Mouse (Mus musculus): ENCODE results near the gene Hist1h2bk. TPM values are rescaled to one million over a fixed set of nuclear protein-coding genes. Genes with fewer than 3 reads are reported as not detected.
A peak's percentile ranks its signal among the peaks of the same experiment; 100 is the strongest.
"Not testable (repeated sequence)": the region's sequence is repeated elsewhere in the genome, so short reads cannot be mapped to it uniquely, and the experiment has no call there.

The Hist1h2bk gene
- 5.2 and 9.5 TPM in 2 replicates for polyA plus RNA-seq (2016; fragmentation: Nextera tagmentation; extraction: Ambion mirVana)

- peak within 1 kb of the TSS; percentile 47 for H3K9ac ChIP-seq
- ATAC-seq (ENCODE audit: low FRiP score, low read depth): peak; percentile 97
- not testable (repeated sequence) for H3K36me3 ChIP-seq; H3K9me3 ChIP-seq; H3K27me3 ChIP-seq (replicated peaks)
- under 1% methylated on average over 25 of the region's 69 CpGs for WGBS
- peak within 1 kb of the TSS; percentile 38 for H3K4me3 ChIP-seq
- peak within 1 kb of the TSS; percentile 69 for H3K4me2 ChIP-seq (replicated peaks)
- H3K4me1 ChIP-seq: peaks cover 27% of the 10 kb centered on the region
- peak within 1 kb of the TSS; percentile 54; the same call in 1 of the 2 replicates for H3K27ac ChIP-seq
Observed at GRCm38 (mm10) chr13:22035267-22036148, at the start of gene Hist1h2bk, which contains the start of gene Hist1h2ah. Gene Hist1h2bk (plus strand): TSS chr13:22035870. Gene Hist1h2ah (minus strand): TSS chr13:22035568.

DNA sequence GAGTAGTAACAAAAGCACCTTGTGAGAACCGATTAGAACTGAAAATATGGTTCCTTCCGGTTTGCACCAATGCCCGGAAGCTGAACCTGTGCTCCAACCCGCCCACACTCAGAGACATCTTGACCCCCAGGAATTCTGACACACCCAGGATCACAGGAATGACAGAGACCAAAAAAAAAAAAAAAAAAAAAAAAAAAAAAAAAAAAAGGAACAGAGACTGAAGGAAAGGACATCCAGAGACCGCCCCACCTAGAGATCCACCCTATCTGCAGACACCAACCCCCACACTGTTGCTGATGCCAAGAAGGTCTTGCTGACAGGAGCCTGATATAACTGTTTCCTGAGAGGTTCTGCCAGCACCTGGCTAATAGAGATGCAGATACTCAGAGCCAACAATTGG is 43.1 kb upstream of the Hist1h2bk start:
- Histone ChIP-seq H3K9ac (no peak overlapping the region), H3K4me2 (replicated peaks) (no peak overlapping the region), H3K36me3 (no peaks in the 10 kb centered on the region), H3K9me3 (no peaks in the 10 kb centered on the region), H3K27me3 (replicated peaks) (peaks cover 37% of the 10 kb centered on the region), H3K4me1 (peaks cover 4% of the 10 kb centered on the region; the same call in 1 of the 2 replicates), H3K27ac (no peak overlapping the region), H3K4me3 (no peak overlapping the region)
- WGBS: 92% methylated on average over 5 of the region's 5 CpGs
- ATAC-seq (ENCODE audit: low FRiP score, low read depth): no peak

GRCm38 (mm10) chr13:21993957-21994738 is 41.5 kb upstream of the Hist1h2bk start:
- H3K9ac ChIP-seq: no peak overlapping the region
- no peak overlapping the region for H3K4me3 ChIP-seq
- H3K9me3 ChIP-seq: no peaks in the 10 kb centered on the region
- H3K4me1 ChIP-seq: peaks cover 4% of the 10 kb centered on the region; the same call in 1 of the 2 replicates
- no peaks in the 10 kb centered on the region for H3K36me3 ChIP-seq
- no peak overlapping the region for H3K27ac ChIP-seq
- H3K27me3 ChIP-seq (replicated peaks): peaks cover 53% of the 10 kb centered on the region
- no peak for ATAC-seq (ENCODE audit: low FRiP score, low read depth)
- no peak overlapping the region for H3K4me2 ChIP-seq (replicated peaks)
- under 1% methylated on average over 22 of the region's 22 CpGs for WGBS

DNA sequence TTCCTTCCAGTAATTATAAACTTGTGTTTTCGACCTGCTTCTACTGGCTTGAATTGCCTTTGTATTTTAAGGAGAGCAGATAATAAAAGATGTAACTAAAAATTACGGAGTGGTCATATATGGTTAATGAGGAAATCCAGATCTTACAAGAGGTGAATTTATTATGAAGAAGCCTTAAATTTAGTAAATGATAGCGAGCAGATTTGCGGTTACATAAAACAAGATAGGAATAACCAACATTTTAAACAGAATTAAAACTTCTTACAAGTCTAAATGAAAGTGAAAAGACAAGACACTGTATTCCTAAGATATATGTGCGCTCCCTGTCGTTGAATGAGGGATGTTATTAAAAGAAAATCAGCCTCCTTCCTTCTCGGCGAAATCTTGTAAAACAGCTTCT is 40.8 kb upstream of the Hist1h2bk start:
- H3K27me3 ChIP-seq (replicated peaks): peaks cover 61% of the 10 kb centered on the region
- WGBS: 4% methylated on average over 8 of the region's 8 CpGs
- H3K4me2 ChIP-seq (replicated peaks): peak overlapping the region; percentile 57
- H3K4me3 ChIP-seq: peak overlapping the region; percentile 28; the same call in 1 of the 2 replicates
- H3K36me3 ChIP-seq: no peaks in the 10 kb centered on the region
- H3K9ac ChIP-seq: no peak overlapping the region
- H3K27ac ChIP-seq: no peak overlapping the region
- H3K9me3 ChIP-seq: no peaks in the 10 kb centered on the region
- peaks cover 4% of the 10 kb centered on the region; the same call in 1 of the 2 replicates for H3K4me1 ChIP-seq
- ATAC-seq (ENCODE audit: low FRiP score, low read depth): no peak

GRCm38 (mm10) chr13:21995331-21995914 is 40.2 kb upstream of the Hist1h2bk start:
- Histone ChIP-seq H3K9me3 (no peaks in the 10 kb centered on the region), H3K4me2 (replicated peaks) (peak overlapping the region; percentile 57), H3K36me3 (no peaks in the 10 kb centered on the region), H3K4me1 (peaks cover 4% of the 10 kb centered on the region; the same call in 1 of the 2 replicates), H3K27ac (no peak overlapping the region), H3K4me3 (peak overlapping the region; percentile 28), H3K27me3 (replicated peaks) (peaks cover 65% of the 10 kb centered on the region), H3K9ac (no peak overlapping the region)
- under 1% methylated on average over 21 of the region's 21 CpGs for WGBS
- no peak for ATAC-seq (ENCODE audit: low FRiP score, low read depth)

DNA sequence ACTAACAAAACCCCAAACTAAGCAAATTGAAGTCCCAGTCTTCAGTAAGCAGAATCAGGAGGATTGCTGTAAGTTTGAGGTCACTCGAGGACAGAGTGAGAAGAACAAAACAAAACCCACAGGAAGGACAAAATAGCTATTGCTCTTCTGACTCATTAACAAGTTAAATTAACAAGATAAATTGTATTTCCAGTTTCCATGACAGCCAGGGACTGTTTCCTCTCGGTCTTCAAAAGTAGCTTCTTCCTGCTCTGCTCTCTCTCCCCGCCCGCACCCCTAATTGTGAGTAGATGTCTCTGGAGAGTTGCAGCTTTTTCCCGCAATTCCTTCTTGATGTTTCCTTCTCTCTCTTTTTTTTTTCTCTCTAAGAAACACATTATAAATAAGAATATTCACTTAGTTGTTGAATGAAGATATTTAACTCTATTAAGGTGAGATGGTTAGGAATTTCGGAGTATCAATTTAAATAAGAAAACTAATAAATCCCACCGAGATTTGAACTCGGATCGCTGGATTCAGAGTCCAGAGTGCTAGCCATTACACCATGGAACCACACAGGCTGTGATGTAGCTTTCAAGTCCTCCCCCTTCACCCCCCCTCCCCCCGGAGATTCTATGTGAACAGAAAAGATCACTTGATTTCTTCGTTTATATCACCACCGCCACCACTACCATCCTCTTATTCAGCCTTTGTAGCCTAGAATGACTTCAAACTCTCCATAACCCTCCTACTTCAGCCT is 39.4 kb upstream of the Hist1h2bk start:
- Histone ChIP-seq H3K9me3 (no peaks in the 10 kb centered on the region), H3K4me1 (peaks cover 4% of the 10 kb centered on the region; the same call in 1 of the 2 replicates), H3K4me2 (replicated peaks) (peak overlapping the region; percentile 57), H3K27ac (no peak overlapping the region), H3K4me3 (peak overlapping the region; percentile 28), H3K36me3 (no peaks in the 10 kb centered on the region), H3K9ac (no peak overlapping the region), H3K27me3 (replicated peaks) (peaks cover 73% of the 10 kb centered on the region)
- ATAC-seq (ENCODE audit: low FRiP score, low read depth): no peak
- WGBS: 2% methylated on average over 12 of the region's 12 CpGs

- WGBS: under 1% methylated on average over 13 of the region's 13 CpGs
Observed at GRCm38 (mm10) chr13:21996840-21997185, 38.9 kb upstream of the Hist1h2bk start.

DNA sequence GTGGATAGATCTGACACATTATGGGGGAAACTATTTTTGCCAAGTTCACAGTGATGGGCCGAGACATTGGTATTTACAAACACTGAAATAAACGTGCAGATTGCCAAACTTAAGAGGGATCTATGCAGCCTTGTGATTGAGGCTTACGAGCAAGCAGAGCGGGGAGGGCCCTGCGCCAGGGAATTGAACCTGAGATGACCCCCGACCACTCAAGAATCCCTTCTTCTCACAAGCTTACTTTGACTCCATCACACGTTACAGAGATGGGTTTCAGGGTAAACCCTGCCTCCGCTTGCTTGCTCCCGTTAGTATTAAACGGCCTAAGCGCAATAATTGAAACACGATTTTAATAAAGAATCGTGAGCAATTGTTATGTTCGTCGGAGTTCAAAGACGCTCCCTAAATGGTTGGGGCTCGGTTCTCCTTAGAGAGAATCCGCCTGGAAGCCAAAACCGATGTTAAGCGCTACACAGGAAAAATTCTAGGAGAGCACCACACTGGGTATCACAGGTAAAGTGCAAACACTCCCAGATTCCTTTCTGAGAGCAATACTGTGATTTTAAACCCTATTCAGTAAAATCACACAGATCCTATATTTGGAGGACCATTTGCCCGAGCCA is 38.4 kb upstream of the Hist1h2bk start:
- Histone ChIP-seq H3K4me3 (peak overlapping the region; percentile 20), H3K27me3 (replicated peaks) (peaks cover 84% of the 10 kb centered on the region), H3K36me3 (no peaks in the 10 kb centered on the region), H3K27ac (no peak overlapping the region), H3K9ac (no peak overlapping the region), H3K4me2 (replicated peaks) (peak overlapping the region; percentile 50), H3K4me1 (peaks cover 4% of the 10 kb centered on the region; the same call in 1 of the 2 replicates), H3K9me3 (no peaks in the 10 kb centered on the region)
- ATAC-seq (ENCODE audit: low FRiP score, low read depth): no peak
- 1% methylated on average over 21 of the region's 21 CpGs for WGBS

More at GRCm38 (mm10) chr13:21996840-21997185, 38.9 kb upstream of the Hist1h2bk start:
- Histone ChIP-seq H3K4me2 (replicated peaks) (peak overlapping the region; percentile 50), H3K4me1 (peaks cover 4% of the 10 kb centered on the region; the same call in 1 of the 2 replicates), H3K36me3 (no peaks in the 10 kb centered on the region), H3K9ac (no peak overlapping the region), H3K27me3 (replicated peaks) (peaks cover 79% of the 10 kb centered on the region), H3K27ac (no peak overlapping the region), H3K9me3 (no peaks in the 10 kb centered on the region), H3K4me3 (peak overlapping the region; percentile 20)
- no peak for ATAC-seq (ENCODE audit: low FRiP score, low read depth)

GRCm38 (mm10) chr13:21997821-21998220 is 37.8 kb upstream of the Hist1h2bk start:
- Histone ChIP-seq H3K9ac (no peak overlapping the region), H3K27me3 (replicated peaks) (peaks cover 87% of the 10 kb centered on the region), H3K36me3 (no peaks in the 10 kb centered on the region), H3K4me2 (replicated peaks) (peak overlapping the region; percentile 50), H3K27ac (no peak overlapping the region), H3K4me3 (no peak overlapping the region), H3K4me1 (peaks cover 4% of the 10 kb centered on the region; the same call in 1 of the 2 replicates), H3K9me3 (no peaks in the 10 kb centered on the region)
- no peak for ATAC-seq (ENCODE audit: low FRiP score, low read depth)
- WGBS: 2% methylated on average over 4 of the region's 4 CpGs

DNA sequence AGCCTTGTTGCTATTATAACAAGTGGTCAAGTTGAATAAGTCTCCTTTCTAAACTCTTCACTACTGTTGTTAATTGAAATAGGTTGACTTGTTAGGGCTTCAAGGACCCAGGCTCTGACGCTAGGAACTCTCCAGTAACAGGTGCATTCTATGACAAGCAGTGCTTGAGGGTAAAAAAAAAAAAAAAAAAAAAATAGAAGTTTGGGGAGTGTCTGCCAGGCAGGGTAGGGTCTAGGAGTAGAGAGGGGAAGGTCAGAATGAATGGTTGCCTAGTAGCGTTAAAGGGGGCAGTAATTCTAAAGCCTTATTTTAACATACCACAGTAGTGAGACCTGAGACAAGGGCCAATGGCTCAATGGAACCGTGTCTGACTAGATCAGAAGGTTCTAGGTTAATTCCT is 37.3 kb upstream of the Hist1h2bk start:
- WGBS: 22% methylated on average over 3 of the region's 3 CpGs
- no peak overlapping the region for H3K27ac ChIP-seq
- H3K4me2 ChIP-seq (replicated peaks): no peak overlapping the region
- no peak overlapping the region for H3K4me3 ChIP-seq
- no peak overlapping the region for H3K9ac ChIP-seq
- H3K9me3 ChIP-seq: no peaks in the 10 kb centered on the region
- H3K27me3 ChIP-seq (replicated peaks): peaks cover 90% of the 10 kb centered on the region
- peaks cover 4% of the 10 kb centered on the region; the same call in 1 of the 2 replicates for H3K4me1 ChIP-seq
- no peak for ATAC-seq (ENCODE audit: low FRiP score, low read depth)
- no peaks in the 10 kb centered on the region for H3K36me3 ChIP-seq

GRCm38 (mm10) chr13:21999147-21999546 is 36.5 kb upstream of the Hist1h2bk start:
- H3K9me3 ChIP-seq: no peaks in the 10 kb centered on the region
- H3K27me3 ChIP-seq (replicated peaks): peaks cover 93% of the 10 kb centered on the region
- H3K4me3 ChIP-seq: no peak overlapping the region
- H3K27ac ChIP-seq: no peak overlapping the region
- H3K36me3 ChIP-seq: no peaks in the 10 kb centered on the region
- no peak overlapping the region for H3K9ac ChIP-seq
- no peak for ATAC-seq (ENCODE audit: low FRiP score, low read depth)
- H3K4me1 ChIP-seq: peaks cover 4% of the 10 kb centered on the region; the same call in 1 of the 2 replicates
- no peak overlapping the region for H3K4me2 ChIP-seq (replicated peaks)
- WGBS: 29% methylated on average over 4 of the region's 4 CpGs
